Mouse (Mus musculus): ENCODE measurements around the gene Myh8. TPM values are rescaled to one million over a fixed set of nuclear protein-coding genes. Genes with fewer than 3 reads are reported as not detected.

The Myh8 gene
- total and polyA plus RNA-seq, 3 experiments, result not detected

DNA sequence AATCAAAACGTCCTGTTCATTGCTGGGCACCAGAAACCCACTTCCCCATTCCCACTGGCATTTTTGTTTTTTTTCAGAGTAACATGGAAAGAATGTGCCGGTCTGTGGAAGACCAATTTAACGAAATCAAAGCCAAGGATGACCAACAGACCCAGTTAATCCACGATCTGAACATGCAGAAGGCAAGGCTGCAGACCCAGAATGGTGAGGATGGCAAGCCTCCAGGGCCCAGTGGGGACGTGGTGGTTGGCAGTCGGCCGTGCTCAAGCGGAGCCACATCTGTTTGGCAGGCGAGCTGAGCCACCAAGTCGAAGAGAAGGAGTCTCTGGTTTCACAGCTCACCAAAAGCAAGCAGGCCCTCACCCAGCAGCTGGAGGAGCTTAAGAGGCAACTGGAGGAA lies 81.1 kb downstream of the Myh8 start:
- Histone ChIP-seq H3K27me3 (ENCODE audit: control insufficient read depth in 1 of 2, insufficient read depth in 2 of 2, low read length in 2 of 2) (no peaks in the 10 kb centered on the region), H3K79me2 (ENCODE audit: control insufficient read depth, insufficient read depth, low read length, poor library complexity) (no peaks in the 10 kb centered on the region), H3K36me3 (ENCODE audit: control insufficient read depth in 1 of 2, insufficient read depth in 2 of 2, low read length in 2 of 2) (no peaks in the 10 kb centered on the region), H3K9me3 (replicated peaks; ENCODE audit: insufficient read depth, low read length) (no peaks in the 10 kb centered on the region), H3K27ac (ENCODE audit: control insufficient read depth, low read depth, low read length) (no peak overlapping the region), H3K4me1 (ENCODE audit: control insufficient read depth in 1 of 2, insufficient read depth in 2 of 2, low read length in 2 of 2) (no peaks in the 10 kb centered on the region), H3K9ac (ENCODE audit: control insufficient read depth, low read depth, low read length, poor library complexity, severe bottlenecking) (no peak overlapping the region), H3K4me3 (ENCODE audit: control insufficient read depth in 1 of 2, insufficient read depth in 1 of 2, low read depth in 2 of 2, low read length in 2 of 2) (no peak overlapping the region)
- no peak for DNase-seq (ENCODE audit: low read depth, low spot score)
- no peak for TF ChIP-seq POLR2A (IDR thresholded peaks at IDR 0.05; ENCODE audit: control insufficient read depth in 1 of 2, insufficient read depth in 1 of 2, low read depth in 1 of 2, low read length in 2 of 2, poor library complexity in 1 of 2)
- TF ChIP-seq USF1 (IDR thresholded peaks at IDR 0.05; ENCODE audit: low read depth, low read length), result no peak
- no peak for TF ChIP-seq MYC (IDR thresholded peaks at IDR 0.05; ENCODE audit: low read depth, low read length)
- no peak for TF ChIP-seq SMC3 (IDR thresholded peaks at IDR 0.05; ENCODE audit: low read depth, low read length)
- TF ChIP-seq JUND (IDR thresholded peaks at IDR 0.05; ENCODE audit: low read depth, low read length), result no peak
- no peak for TF ChIP-seq MYB (IDR thresholded peaks at IDR 0.05; ENCODE audit: low read depth, low read length)
- TF ChIP-seq TCF12 (IDR thresholded peaks at IDR 0.05; ENCODE audit: low read depth, low read length), result no peak
- no peak for TF ChIP-seq CHD2 (IDR thresholded peaks at IDR 0.05; ENCODE audit: low read length)
- no peak for TF ChIP-seq BHLHE40 (IDR thresholded peaks at IDR 0.05; ENCODE audit: borderline replicate concordance, low read depth, low read length)
- TF ChIP-seq ZNF384 (IDR thresholded peaks at IDR 0.05; ENCODE audit: low read depth, low read length), result no peak
- TF ChIP-seq MEF2A (IDR thresholded peaks at IDR 0.05; ENCODE audit: extremely low read depth, insufficient replicate concordance, low read depth, low read length, poor library complexity, severe bottlenecking), result no peak
- TF ChIP-seq ZKSCAN1 (IDR thresholded peaks at IDR 0.05; ENCODE audit: low read depth, low read length), result no peak
- no peak for TF ChIP-seq NELFE (IDR thresholded peaks at IDR 0.05; ENCODE audit: low read depth, low read length)
- no peak for TF ChIP-seq MAFK (IDR thresholded peaks at IDR 0.05; ENCODE audit: borderline replicate concordance, low read depth, low read length)
- TF ChIP-seq ZC3H11A (IDR thresholded peaks at IDR 0.05; ENCODE audit: low read depth, low read length), result no peak
- no peak for TF ChIP-seq RAD21 (IDR thresholded peaks at IDR 0.05; ENCODE audit: low read depth, low read length)
- no peak for TF ChIP-seq CHD1 (IDR thresholded peaks at IDR 0.05; ENCODE audit: low read depth, low read length)
- TF ChIP-seq MAX (IDR thresholded peaks at IDR 0.05; ENCODE audit: low read length), result no peak
- no peak for TF ChIP-seq SIN3A (IDR thresholded peaks at IDR 0.05; ENCODE audit: low read length)

Other genes with a start within 250 kb of the Myh8 start
- gene Adprm, start 224.5 kb upstream of the Myh8 start, total RNA-seq (2012; rRNA removed), result 23.0 and 27.8 TPM in 2 replicates
- 100 to 1,000 TPM in 1 of 2 experiments, 10 to 100 TPM in 1; 19.7 to 531 TPM for gene Adprm, start 224.5 kb upstream of the Myh8 start, polyA plus RNA-seq (2012; ENCODE audit: insufficient read depth in 1 of 2, insufficient read length in 2 of 2, low read depth in 1 of 2, low replicate concordance in 2 of 2, missing spikeins in 1 of 2)
- gene Sco1, start 224.5 kb upstream of the Myh8 start, total RNA-seq (2012; rRNA removed), result 29.8 and 32.9 TPM in 2 replicates
- gene Sco1, start 224.5 kb upstream of the Myh8 start, polyA plus RNA-seq (2012; ENCODE audit: insufficient read depth in 1 of 2, insufficient read length in 2 of 2, low read depth in 1 of 2, low replicate concordance in 2 of 2, missing spikeins in 1 of 2), result 10 to 100 TPM in 1 of 2 experiments, not detected in 1; 14.1 TPM
- 0.81 and 1.5 TPM in 2 replicates for gene Myh3, start 198.8 kb upstream of the Myh8 start, total RNA-seq (2012; rRNA removed)
- gene Myh3, start 198.8 kb upstream of the Myh8 start, polyA plus RNA-seq (2012; ENCODE audit: insufficient read depth in 1 of 2, insufficient read length in 2 of 2, low read depth in 1 of 2, low replicate concordance in 2 of 2, missing spikeins in 1 of 2), result 1 to 10 TPM in 1 of 2 experiments, not detected in 1; 1.7 TPM
- not detected in 2 replicates for gene Myh2, start 106.1 kb upstream of the Myh8 start, total RNA-seq (2012; rRNA removed)
- not detected for gene Myh2, start 106.1 kb upstream of the Myh8 start, polyA plus RNA-seq (2012; ENCODE audit: insufficient read depth in 1 of 2, insufficient read length in 2 of 2, low read depth in 1 of 2, low replicate concordance in 2 of 2, missing spikeins in 1 of 2)
- not detected in 2 replicates for gene Myh1, start 77.1 kb upstream of the Myh8 start, total RNA-seq (2012; rRNA removed)
- gene Myh1, start 77.1 kb upstream of the Myh8 start, polyA plus RNA-seq (2012; ENCODE audit: insufficient read depth in 1 of 2, insufficient read length in 2 of 2, low read depth in 1 of 2, low replicate concordance in 2 of 2, missing spikeins in 1 of 2), result not detected
- gene Myh4, start 39.1 kb upstream of the Myh8 start, total RNA-seq (2012; rRNA removed), result not detected in 2 replicates
- not detected for gene Myh4, start 39.1 kb upstream of the Myh8 start, polyA plus RNA-seq (2012; ENCODE audit: insufficient read depth in 1 of 2, insufficient read length in 2 of 2, low read depth in 1 of 2, low replicate concordance in 2 of 2, missing spikeins in 1 of 2)
- gene Myh13, start 44.5 kb downstream of the Myh8 start, total RNA-seq (2012; rRNA removed), result not detected in 2 replicates
- gene Myh13, start 44.5 kb downstream of the Myh8 start, polyA plus RNA-seq (2012; ENCODE audit: insufficient read depth in 1 of 2, insufficient read length in 2 of 2, low read depth in 1 of 2, low replicate concordance in 2 of 2, missing spikeins in 1 of 2), result not detected
- gene Gas7, start 178.3 kb downstream of the Myh8 start, total RNA-seq (2012; rRNA removed), result 0.03 and 0.04 TPM in 2 replicates
- gene Gas7, start 178.3 kb downstream of the Myh8 start, polyA plus RNA-seq (2012; ENCODE audit: insufficient read depth in 1 of 2, insufficient read length in 2 of 2, low read depth in 1 of 2, low replicate concordance in 2 of 2, missing spikeins in 1 of 2), result not detected